Mouse (Mus musculus): Measurements from ENCODE around the gene Tagap.

GRCm38 (mm10) chr17:7879529-7879928 is 46.3 kb upstream of the Tagap start:
- no peak for TF ChIP-seq CTCF (IDR thresholded peaks at IDR 0.05; ENCODE audit: borderline replicate concordance, control insufficient read depth, extremely low read depth, insufficient read depth, low read length, poor library complexity)
- TF ChIP-seq POLR2A (IDR thresholded peaks at IDR 0.05; ENCODE audit: control insufficient read depth, extremely low read depth, insufficient read depth, low read length, poor library complexity): no peak

All from thymus, adult 2 months (tissue).